Mouse (Mus musculus): ENCODE measurements around the gene Nhsl2.
A peak's percentile ranks its signal among the peaks of the same experiment; 100 is the strongest.

Gene Nhsl2

GRCm38 (mm10) chrX:102053371-102053770, 204.2 kb downstream of the Nhsl2 start:
- peak; percentile 42 for DNase-seq (ENCODE audit: low read depth)

GRCm38 (mm10) chrX:102054009-102054408, 204.8 kb downstream of the Nhsl2 start:
- peak; percentile 47 for DNase-seq (ENCODE audit: low read depth)

GRCm38 (mm10) chrX:102059437-102059836, 210.3 kb downstream of the Nhsl2 start:
- peak; percentile 79 for DNase-seq (ENCODE audit: low read depth)

GRCm38 (mm10) chrX:102060243-102060642, 211.1 kb downstream of the Nhsl2 start:
- peak; percentile 44 for DNase-seq (ENCODE audit: low read depth)

GRCm38 (mm10) chrX:102060891-102061290, 211.7 kb downstream of the Nhsl2 start:
- DNase-seq (ENCODE audit: low read depth), result peak; percentile 87

GRCm38 (mm10) chrX:102064062-102064461, 214.9 kb downstream of the Nhsl2 start:
- DNase-seq (ENCODE audit: low read depth), result no peak

- no peak for DNase-seq (ENCODE audit: low read depth)
These were observed 216.1 kb downstream of the Nhsl2 start for GRCm38 (mm10) chrX:102065213-102065775.

GRCm38 (mm10) chrX:102066134-102066533, 216.9 kb downstream of the Nhsl2 start:
- peak; percentile 71 for DNase-seq (ENCODE audit: low read depth)

GRCm38 (mm10) chrX:102067118-102067517, 217.9 kb downstream of the Nhsl2 start:
- no peak for DNase-seq (ENCODE audit: low read depth)

- no peak for DNase-seq (ENCODE audit: low read depth)
These were observed 219.8 kb downstream of the Nhsl2 start for GRCm38 (mm10) chrX:102068811-102069540.

- no peak for DNase-seq (ENCODE audit: low read depth)
These were observed 221.6 kb downstream of the Nhsl2 start, which contains the start of gene Rtl5 for GRCm38 (mm10) chrX:102070591-102071471. Gene Rtl5, minus strand, starts transcription at chrX:102071304.

- no peak for DNase-seq (ENCODE audit: low read depth)
These were observed 222.3 kb downstream of the Nhsl2 start for GRCm38 (mm10) chrX:102071517-102071916.

GRCm38 (mm10) chrX:102073605-102074325, 224.6 kb downstream of the Nhsl2 start:
- no peak for DNase-seq (ENCODE audit: low read depth)

GRCm38 (mm10) chrX:102074435-102074834, 225.2 kb downstream of the Nhsl2 start:
- DNase-seq (ENCODE audit: low read depth), result no peak

- no peak for DNase-seq (ENCODE audit: low read depth)
These were observed 226.0 kb downstream of the Nhsl2 start for GRCm38 (mm10) chrX:102075158-102075557.

GRCm38 (mm10) chrX:102076886-102077765, 227.9 kb downstream of the Nhsl2 start:
- DNase-seq (ENCODE audit: low read depth), result no peak

- DNase-seq (ENCODE audit: low read depth), result no peak
These were observed 231.9 kb downstream of the Nhsl2 start for GRCm38 (mm10) chrX:102081076-102081475.

- DNase-seq (ENCODE audit: low read depth), result no peak
These were observed 232.5 kb downstream of the Nhsl2 start for GRCm38 (mm10) chrX:102081573-102082279.

- DNase-seq (ENCODE audit: low read depth), result no peak
These were observed 233.2 kb downstream of the Nhsl2 start for GRCm38 (mm10) chrX:102082340-102082739.

- DNase-seq (ENCODE audit: low read depth), result no peak
These were observed 236.7 kb downstream of the Nhsl2 start for GRCm38 (mm10) chrX:102085798-102086443.
